Mouse (Mus musculus): Measurements from ENCODE around the gene Mtfmt.

Mtfmt gene

DNA sequence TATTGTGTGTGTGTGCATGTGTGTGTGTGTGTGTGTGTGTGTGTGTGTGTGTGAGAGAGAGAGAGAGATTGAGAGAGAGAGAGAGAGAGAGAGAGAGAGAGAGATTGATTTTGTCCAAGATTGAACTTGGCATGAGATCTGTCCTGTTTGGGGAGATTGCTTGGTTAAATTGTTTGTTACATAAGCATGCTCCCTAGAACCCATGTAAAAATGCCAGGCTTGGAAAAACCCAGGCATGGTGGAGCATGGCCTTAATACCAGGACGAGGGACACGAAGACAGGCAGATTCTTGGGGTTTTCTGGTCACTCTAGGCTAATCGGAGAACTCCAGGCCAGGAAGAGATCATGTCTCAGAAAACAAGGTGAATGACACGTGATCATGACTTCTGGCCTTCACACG, 7.6 kb upstream of the Mtfmt start:
- DNase-seq = no peak

DNA sequence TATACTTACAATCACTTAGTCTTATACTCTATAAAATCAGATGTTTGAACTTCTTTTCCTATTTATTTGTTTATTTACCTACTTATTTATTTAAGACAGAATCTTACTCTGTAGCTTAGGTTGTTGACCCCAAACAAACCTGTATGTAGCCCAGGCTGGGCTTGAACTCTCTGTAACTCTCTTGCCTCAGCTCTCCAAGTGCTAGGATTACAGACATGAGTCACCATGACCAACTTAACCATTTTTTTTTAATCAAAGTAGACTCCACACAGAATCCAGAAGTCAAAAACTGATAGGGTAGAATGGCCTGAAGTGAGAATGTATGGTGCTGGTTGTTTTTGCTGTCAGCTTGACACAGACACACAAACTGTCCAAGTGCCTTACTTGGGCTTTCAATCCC, 5.2 kb upstream of the Mtfmt start:
- DNase-seq = no peak

DNA sequence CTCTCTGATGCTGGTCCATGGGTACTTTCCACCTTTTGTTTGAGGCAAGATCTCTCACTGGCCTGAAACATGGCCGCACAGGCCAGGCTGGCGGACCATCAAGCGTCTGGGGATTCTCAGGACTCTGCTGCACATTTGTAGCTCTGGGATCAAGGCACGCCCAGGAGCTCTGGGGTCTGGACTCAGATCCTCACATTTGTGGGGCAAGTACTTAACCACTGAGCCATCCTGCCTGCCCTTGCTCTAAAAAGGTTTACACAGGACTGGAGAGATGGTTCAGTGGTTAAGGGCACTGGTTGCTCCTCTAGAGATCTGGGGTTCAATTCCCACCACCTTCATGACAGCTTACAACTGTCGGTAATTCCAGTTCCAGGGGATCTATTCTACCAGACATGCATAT, 4.7 kb upstream of the Mtfmt start:
- DNase-seq = no peak

DNA sequence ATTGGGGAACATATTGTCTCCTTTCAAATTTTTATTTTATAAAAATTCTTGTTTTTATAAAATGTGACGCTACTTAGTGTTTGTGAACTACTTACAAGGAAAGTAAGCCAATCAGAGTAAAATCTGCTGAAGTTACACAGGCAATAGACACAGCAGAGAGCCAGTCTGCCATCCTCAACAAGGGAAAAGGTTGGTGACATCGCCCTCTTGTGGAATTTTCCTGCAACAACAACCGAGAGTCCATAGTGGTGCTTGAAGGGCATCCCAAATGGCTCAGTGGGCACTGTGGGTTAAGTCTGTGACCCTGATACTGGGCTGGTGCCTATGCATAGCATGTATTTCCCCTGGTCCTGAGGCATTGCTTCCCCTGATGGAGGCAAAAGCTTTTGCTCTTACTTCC, 3.3 kb upstream of the Mtfmt start:
- DNase-seq = peak; percentile 86

DNA sequence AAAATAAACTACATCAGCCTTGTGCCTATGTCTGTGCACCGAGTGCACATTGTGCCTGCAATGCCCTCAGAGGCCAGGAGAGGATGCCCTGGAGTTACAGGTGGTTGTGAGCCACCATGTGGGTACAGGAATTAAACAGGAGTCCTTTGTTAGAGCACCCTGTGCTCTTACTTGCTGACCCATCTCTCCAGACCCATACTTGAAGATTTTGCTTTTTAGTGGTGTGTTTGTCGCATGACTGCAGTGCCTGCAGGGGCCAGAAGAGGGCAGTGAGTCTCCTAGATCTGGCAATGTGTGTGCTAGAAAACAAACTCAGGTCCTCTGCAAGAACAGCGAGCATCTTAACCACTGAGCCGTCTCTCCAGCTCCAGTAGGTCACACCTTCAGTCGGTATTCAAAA, 1.4 kb upstream of the Mtfmt start:
- peak; percentile 86 for DNase-seq

DNA sequence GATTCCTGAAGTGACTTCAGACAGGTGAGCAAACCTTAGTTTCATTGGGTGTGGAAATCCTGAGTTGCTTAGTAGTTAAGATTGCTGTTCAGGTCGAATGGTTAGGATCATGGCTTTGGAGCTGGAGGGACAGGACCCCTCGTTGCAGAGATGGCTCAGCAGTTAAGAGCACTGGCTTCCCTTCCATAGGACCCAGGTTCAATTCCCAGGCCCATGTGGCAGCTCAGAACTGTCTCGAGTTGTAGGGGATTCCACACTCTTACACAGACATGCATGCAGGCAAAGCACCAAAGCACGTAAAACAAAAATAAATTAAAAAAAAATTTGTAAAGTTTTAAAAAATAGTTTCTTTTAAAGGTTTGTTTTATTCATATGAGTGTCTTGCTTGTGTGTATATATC, 371 bp upstream of the Mtfmt start:
- no peak for DNase-seq

DNA sequence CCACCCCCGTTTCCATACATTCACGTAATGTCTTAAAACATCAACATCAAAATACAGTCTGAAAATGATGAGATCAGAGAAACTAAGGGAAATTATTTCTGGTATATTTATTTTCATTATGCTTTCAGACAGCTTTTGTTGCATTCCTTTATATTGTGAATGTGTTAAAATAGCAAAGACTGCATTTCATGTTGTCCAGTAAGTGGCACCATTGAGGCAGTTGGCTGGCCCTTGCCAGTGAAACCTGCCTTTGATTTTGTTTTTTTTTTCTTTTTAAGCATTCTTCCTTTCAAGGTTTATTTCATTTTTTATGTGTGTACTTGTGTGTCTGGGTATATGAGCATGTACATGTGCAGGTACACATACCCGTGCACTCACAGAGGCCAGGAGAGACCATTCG, 9.1 kb downstream of the Mtfmt start:
- no peak for DNase-seq

DNA sequence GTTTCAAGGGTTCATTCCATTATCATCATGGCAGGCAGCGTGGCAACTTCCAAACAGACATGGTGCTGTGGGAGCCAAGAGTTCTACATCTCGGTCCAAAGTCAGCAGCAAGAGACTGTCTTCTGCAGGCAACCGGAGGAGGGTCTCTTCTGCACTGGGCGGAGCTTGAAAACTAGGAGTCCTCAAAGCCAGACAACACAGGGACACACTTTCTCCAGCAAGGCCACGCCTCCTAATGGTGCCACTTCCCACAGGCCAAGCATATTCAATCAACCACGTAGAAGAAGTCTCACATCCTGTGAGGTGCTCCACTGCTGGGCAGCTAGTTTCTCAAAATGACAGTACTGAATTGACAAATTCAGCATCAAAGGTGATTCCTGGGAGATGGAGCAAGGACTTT, 12.4 kb downstream of the Mtfmt start:
- DNase-seq = no peak

DNA sequence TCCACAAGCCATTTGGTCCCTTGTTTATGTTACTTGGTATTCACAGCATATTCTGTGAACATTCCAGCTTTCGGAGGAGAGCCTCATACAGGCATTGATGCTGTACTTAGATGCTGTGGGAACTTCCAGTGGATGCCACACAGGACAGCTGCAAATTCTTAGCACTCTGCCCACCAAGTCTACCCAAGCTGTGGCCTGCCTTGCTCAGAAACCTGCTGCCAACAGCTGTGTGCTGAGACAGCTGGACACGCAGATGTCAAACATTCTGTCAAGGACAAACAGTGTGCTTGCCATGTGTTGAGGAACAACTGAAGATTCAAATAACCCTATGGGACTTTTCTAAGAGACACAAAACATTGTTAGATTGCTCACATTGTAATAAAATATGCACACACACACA, 23.4 kb downstream of the Mtfmt start:
- no peak for DNase-seq

DNA sequence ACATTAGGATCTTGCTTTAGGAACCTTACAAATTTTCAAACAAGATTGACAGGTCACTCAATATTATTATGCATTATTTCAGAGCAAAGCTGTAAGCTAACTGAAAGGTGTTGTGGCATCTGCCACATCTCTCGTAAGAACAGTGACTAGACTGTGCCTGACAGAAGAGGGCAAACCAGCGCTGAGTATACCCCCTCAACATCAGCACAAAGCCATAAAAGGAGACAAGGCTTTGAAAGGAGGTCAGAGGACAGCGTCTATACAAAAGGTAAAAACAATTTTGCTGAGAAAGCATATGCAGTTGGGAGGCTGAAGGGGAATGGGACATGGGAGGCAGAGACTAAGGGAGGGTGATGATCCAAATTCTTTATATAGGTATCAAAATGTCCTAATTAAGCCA, 24.6 kb downstream of the Mtfmt start:
- no peak for DNase-seq

DNA sequence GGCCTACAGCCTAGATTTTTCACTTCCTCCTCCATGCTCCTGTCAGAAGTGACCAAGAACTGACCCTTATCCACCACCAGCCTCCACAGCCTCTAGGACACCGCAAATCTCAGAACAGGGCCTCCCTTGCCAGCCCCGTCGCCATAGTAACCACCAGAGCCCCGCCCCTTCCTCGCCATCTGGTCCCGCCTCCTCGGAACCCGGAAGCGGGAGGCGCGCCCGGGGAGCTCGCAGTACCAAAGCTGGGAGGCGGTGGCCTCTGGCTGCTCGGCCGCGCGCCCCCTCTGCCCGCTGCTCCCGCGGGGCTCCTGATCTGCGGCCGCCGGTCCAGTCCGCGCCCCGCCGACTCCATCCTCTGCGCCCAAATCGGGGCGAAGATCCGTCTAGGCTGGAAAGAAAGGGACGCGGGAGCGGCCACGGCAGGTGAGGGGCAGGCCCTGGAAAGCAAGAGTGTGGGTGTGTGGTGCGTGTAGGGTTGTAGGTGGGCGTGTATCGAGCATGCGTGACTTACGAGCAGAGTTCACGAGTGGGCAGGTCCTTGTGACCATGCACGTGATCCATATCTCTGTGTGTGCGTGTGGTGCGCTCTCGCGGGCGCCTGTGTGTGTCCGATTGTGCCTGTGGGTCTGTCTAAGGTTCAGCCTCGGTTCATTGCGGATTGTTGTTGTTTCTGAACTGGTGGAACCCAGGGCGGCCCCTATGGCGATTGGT, 25.3 kb downstream of the Mtfmt start, which contains the start of gene Spg21:
Spg21 (plus strand) TSS at position 216 of the 711 bp plus-strand sequence.
- DNase-seq = peak; percentile 98

DNA sequence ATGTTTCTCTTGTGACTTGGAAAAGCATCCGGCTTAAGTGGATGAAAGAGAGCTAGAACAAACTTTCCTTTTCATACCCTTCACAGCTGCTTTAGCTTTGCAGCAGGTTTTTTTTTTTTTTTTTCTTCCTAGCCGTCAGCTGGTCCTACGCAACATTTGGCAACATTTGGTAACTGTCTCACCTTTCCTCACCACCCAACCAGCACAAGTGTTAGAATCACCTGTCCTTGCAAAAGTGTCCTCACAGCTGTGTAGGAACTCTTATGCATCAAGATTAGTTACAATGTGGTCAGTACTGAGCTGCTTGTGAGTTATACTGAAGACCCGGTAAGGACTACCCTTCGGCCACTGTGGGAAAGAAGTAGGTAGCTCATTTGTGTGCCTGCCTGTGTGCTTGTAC, 27.0 kb downstream of the Mtfmt start:
- no peak for DNase-seq

DNA sequence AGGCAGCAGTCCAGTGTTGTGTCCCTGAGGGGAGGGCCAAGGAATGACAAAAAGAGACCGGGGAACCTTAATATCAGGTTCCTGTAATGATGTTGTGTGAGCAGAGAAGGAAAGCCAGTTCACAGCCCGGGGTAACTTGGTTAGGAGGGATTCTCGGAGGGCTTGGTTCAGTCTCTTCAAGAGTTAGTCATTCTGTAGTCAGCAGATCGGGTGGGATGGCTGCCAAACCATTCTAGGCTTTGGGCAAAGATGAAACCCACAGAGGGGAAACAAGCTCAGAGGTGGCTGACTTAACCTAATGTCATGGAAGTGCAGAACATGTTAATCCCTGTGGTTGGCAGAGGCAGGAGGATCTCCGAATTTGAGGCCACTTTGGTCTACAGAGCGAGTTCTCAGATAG, 28.6 kb downstream of the Mtfmt start:
- no peak for DNase-seq

DNA sequence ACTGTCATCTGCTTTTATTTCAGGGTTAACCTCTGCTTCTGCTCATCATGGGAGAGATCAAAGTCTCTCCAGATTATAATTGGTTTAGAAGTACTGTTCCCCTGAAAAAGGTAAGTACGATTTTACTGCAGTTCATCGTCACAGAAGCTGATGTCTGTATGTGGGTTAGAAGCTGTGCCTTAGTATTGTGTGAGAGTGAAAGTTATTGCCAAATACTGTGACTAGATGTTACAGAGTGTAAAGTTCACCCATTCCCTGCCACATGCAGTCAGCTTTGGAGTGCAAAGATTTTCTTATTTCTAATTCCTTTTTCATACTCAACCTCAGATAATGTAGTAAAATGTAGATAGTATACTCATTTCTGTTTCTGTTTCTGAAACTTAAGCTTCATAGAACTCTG, 29.7 kb downstream of the Mtfmt start:
- no peak for DNase-seq

DNA sequence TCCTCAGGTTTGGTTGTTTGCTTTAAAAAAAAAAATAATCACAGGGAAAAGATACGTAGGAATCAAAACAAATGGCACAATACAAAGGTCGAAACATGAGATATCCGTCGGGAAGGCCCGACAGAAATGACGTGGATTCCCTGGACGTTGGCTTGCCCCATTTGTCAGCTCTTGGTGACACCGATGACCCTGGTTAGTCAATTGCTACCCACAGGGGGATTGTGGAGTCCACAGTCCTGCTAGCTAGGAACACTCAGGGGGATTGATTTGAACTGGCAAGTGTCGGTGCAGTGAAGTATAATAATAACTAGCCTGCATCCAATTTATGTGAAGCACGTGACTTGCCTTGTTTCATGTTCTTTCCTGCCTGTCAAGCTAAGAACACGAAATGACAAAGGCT, 32.1 kb downstream of the Mtfmt start:
- DNase-seq = no peak

DNA sequence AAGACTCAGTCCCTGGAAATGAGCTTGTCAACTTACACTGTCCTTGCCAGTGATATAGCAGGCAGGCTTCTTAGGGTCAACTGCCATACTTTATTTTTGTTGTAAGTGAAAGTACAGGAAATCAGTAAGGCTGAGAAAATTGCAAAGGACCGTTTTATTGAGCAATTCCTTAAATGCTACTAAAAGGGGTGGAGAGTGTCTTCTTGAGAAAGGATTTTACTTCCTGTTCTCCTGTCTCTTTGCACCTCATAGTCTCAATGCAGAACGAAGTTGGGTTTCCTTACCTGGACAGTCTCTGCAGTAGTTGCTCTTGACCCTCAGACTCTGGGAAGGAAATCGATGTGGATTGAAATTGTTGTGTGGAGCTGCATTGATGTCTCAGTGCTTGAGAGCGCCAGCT, 37.2 kb downstream of the Mtfmt start:
- DNase-seq = no peak

DNA sequence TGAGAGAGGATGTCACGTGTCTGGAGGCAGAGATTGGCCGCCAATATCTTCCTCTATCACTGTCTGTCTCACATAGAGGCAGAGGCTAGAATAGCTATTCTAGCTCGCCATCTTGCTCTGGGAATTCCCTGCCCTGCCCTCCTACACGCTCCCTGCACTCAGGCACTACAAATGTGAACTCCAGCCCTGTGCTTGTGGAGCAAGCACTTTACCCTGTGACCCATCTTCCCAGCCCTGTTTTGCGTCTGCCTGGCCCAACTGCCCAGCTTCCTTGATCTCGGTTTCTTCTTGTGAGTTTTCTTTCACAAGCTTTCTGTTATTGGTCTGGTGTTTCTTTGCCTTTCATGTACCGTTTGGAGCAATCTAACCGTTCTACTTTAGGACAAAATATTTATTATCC, 43.6 kb downstream of the Mtfmt start:
- DNase-seq = no peak

DNA sequence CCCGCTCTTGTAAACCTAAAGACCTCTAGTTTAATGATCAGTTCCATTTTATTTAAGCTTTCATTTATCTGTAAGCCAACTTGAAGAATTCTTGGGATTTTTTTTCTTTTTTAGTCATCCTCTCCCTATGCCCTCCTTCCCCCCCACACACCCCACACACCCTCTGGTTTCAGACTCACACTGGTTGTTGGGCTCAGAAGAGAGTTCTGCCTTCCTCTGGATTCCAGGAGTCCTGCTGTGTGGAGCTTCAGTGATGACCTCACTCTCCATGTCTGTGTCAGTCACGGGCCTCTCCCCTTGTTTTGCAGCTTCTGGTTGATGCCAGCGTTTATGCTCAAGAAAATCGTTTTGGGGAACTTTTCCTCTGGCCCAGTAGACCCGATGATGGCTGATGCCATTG, 44.5 kb downstream of the Mtfmt start:
- no peak for DNase-seq

DNA sequence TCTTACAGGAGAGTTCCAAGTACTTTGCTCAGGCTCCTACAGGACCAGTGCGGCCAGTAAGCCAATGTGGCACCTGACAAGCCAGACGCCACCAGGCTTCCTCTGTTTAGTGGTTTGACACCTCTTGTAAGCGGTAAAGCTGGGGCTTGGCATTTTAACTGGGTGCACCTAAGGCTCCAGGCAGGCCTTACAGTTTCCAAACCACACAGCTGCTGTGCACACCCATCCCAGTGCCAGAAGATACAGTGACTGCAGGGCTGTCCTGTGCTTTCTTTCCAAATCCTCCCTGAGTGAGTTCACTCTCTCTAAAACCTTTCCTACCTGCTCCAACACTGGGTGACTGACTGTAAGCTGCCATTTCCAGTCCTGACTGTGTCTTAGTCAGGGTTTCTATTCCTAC, 55.9 kb downstream of the Mtfmt start:
- DNase-seq = no peak

DNA sequence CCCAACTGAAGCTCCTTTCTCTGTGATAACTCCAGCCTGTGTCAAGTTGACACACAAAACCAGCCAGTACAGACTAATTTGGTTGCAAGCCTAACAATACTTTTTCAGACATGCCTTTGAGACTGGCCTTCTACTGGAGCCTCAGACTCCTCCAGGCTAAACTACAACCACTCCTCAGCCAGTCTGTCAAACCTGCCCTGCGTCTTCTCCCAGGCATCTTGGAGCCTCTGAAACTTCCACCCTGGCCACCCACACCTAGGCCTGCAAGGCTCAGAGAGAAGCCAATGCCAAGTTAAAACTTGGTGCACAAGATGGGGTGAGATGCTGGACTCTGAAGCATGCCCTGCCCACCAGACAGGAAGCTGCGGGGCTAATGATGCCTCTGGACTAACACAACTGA, 56.8 kb downstream of the Mtfmt start:
- no peak for DNase-seq

DNA sequence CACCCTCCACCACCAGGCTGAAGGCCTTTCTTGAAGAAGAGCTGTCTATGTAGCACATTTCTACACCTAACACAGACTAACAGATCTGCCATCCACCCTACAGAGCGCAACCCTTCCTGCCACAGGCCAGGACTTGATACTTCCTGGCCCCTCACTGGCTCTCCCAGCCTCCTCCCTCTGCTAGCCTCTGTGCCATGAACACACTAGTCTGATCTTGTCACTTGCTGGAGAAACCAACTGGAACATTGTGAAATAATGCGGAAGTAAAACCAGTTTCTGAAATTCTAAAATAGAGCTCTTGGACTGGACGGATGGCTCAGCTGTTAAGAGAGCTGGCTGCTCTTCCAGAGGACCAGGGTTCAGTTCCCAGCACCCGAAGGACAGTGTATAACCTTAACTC, 57.3 kb downstream of the Mtfmt start:
- no peak for DNase-seq

DNA sequence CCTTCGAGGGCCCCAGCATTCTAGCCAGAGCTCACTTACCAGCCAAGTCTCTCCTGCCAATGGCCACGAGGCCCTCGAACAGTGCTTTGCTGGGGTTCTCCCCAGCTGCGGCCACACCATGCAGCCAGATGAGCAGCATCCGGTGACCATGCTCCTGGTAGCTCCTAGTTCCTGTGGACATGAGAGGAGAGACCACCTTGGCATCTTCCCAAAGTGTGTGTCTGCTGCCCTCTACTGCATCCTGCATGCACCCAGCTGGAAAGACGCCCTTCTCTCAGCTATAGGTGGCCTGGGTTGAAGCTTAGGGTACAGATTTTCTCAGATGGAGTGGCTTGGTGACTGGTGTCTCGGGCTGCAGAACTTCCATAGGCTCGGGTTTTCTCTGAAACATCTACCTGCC, 66.6 kb downstream of the Mtfmt start:
- DNase-seq = peak; percentile 34
